Mouse (Mus musculus) brain, embryonic 14.5 days (tissue): ENCODE results near the gene 1110008P14Rik. TPM values are rescaled to one million over a fixed set of nuclear protein-coding genes. Genes with fewer than 3 reads are reported as not detected.

ENCODE experiments used
- DNase-seq: peaks from one replicate; pipeline ENCODE4 v3.0.0-alpha.2; 2011; ENCODE audit warnings: low read depth
- CTCF ChIP-seq: fragments of 200-500 bp; IDR thresholded peaks from 2 replicates; pipeline ENCODE4 v1.5.1; 2012; ENCODE audit warnings: inconsistent platforms, mild to moderate bottlenecking, moderate library complexity, borderline replicate concordance; ENCODE audit not compliant: insufficient read depth, insufficient read length; ENCODE audit errors: extremely low read depth
- POLR2A ChIP-seq: fragments of 200-500 bp; IDR thresholded peaks from 2 replicates; pipeline ENCODE4 v1.6.1; 2012; ENCODE audit warnings: mild to moderate bottlenecking, inconsistent platforms, borderline replicate concordance; ENCODE audit not compliant: poor library complexity, insufficient read depth, insufficient read length, severe bottlenecking; ENCODE audit errors: extremely low read depth
- polyA plus RNA-seq: library from polyadenylated mRNA; depleted of rRNA; stranded (reverse); fragments of >200 nt; gene quantifications from 2 replicates; pipeline ENCODE4 v1.2.3, GENCODE M21; 2012; rRNA removed

The 1110008P14Rik gene
- polyA plus RNA-seq, 1 experiment, result 101 TPM

DNA sequence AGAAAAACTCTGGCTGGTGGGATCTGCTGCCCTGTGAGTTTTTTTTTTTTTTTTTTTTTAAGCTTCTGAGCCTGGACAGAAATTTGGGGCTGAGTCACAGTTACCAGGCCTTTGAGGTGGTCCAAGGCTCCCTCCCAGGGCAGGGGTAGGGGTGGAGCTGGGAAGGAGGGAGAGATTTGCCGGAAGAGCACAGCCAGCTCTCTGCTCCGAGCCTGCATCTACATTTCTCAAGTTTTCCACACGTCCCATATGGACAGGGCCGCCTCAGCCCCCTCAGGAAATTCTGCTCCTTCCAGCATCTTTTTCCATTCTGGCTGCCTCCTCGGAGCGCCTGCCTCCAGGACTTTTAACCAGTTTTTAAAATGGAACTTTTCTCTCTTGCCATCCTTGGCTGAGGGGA lies 52.2 kb downstream of the 1110008P14Rik start:
- no peak for TF ChIP-seq CTCF
- TF ChIP-seq POLR2A, result no peak
- no peak for DNase-seq

DNA sequence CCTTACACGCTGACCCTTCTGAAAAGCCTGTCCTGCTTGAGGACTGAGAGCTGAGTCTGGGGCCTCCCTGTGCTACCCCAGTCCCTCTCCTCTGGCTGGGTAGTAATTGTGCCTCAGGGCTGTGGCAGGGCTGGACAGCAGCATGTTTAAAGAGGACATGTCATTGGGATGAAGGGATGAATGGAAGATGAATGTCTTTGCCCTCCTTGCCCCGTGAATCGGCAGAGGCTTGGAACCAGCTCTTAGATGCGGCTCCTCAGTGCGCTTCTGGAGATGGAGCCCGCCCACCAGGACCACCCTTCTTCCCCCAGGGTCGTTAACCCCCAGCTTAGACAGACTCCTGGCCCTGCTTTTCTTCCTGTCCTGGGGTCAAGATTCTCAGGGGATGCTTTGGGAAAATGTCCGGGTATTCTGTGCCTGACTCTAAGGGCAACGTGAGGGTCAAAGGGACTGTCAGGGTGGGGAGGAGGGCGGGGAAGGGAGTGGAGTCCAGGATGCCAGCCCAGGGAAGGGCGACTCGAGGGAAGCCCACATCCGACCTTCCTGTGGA lies 52.8 kb downstream of the 1110008P14Rik start:
- no peak for TF ChIP-seq POLR2A
- no peak for TF ChIP-seq CTCF
- DNase-seq, result no peak

DNA sequence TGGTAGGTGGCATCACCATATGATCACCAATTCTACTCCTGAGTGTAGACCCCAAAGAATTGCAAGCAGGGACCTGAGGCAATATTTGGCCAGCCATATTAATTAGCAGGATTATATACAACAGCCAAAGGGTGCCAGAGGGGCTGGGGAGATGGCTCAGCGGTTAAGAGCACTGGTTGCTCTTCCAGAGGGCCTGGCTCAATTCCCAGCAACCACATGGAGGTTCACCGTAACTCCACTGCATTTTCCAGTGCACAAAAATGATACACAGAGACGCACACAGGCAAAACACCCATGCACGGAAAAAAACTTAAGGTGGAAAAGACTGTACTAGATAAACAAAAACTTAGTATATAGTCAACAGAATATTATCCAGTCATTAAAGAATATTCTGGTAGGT lies 54.5 kb downstream of the 1110008P14Rik start:
- peak; percentile 26 for DNase-seq
- TF ChIP-seq POLR2A, result no peak
- TF ChIP-seq CTCF, result no peak

Other genes starting within 250 kb of the 1110008P14Rik start
- gene Prrc2b, start 230.9 kb downstream of the 1110008P14Rik start, polyA plus RNA-seq, result 94.4 and 171 TPM in 2 replicates
- 46.4 and 48.7 TPM in 2 replicates for gene Pomt1, start 145.3 kb downstream of the 1110008P14Rik start, polyA plus RNA-seq
- 70.7 and 82.4 TPM in 2 replicates for gene Uck1, start 121.8 kb downstream of the 1110008P14Rik start, polyA plus RNA-seq
- gene Golga2, start 94.6 kb downstream of the 1110008P14Rik start, polyA plus RNA-seq, result 42.9 and 54.6 TPM in 2 replicates
- 296 and 327 TPM in 2 replicates for gene Swi5, start 93.9 kb downstream of the 1110008P14Rik start, polyA plus RNA-seq
- 225 and 268 TPM in 2 replicates for gene Ciz1, start 29.6 kb downstream of the 1110008P14Rik start, polyA plus RNA-seq
- gene Dnm1, start 28.6 kb downstream of the 1110008P14Rik start, polyA plus RNA-seq, result 189 and 292 TPM in 2 replicates
- 0.40 and 0.77 TPM in 2 replicates for gene Lcn2, start 6.3 kb upstream of the 1110008P14Rik start, polyA plus RNA-seq
- gene Ptges2, start 14.0 kb upstream of the 1110008P14Rik start, polyA plus RNA-seq, result 48.9 and 51.3 TPM in 2 replicates
- 4.8 and 5.1 TPM in 2 replicates for gene Naif1, start 68.5 kb upstream of the 1110008P14Rik start, polyA plus RNA-seq
- gene Slc25a25, start 69.5 kb upstream of the 1110008P14Rik start, polyA plus RNA-seq, result 40.2 and 46.1 TPM in 2 replicates
- gene Fam102a, start 153.4 kb upstream of the 1110008P14Rik start, polyA plus RNA-seq, result 7.7 and 12.9 TPM in 2 replicates
- gene Dpm2, start 188.9 kb upstream of the 1110008P14Rik start, polyA plus RNA-seq, result 155 and 212 TPM in 2 replicates
- 13.2 and 16.0 TPM in 2 replicates for gene Pip5kl1, start 192.9 kb upstream of the 1110008P14Rik start, polyA plus RNA-seq
- gene 9430097D07Rik, start 193.7 kb upstream of the 1110008P14Rik start, polyA plus RNA-seq, result 0.26 and 0.33 TPM in 2 replicates
- gene St6galnac4, start 205.2 kb upstream of the 1110008P14Rik start, polyA plus RNA-seq, result 21.7 and 23.9 TPM in 2 replicates
- 16.2 and 22.6 TPM in 2 replicates for gene St6galnac6, start 217.8 kb upstream of the 1110008P14Rik start, polyA plus RNA-seq
- 31.0 and 41.5 TPM in 2 replicates for gene Ak1, start 239.8 kb upstream of the 1110008P14Rik start, polyA plus RNA-seq